Mouse (Mus musculus): ENCODE results near the gene Olfr1471.
"Not testable (repeated sequence)": the region's sequence is repeated elsewhere in the genome, so short reads cannot be mapped to it uniquely, and the experiment has no call there.

The Olfr1471 gene

GRCm38 (mm10) chr19:13443109-13443508 is at the start of gene Olfr1471:
Olfr1471 (plus strand) TSS chr19:13443409.
- in situ Hi-C loops (cut with MboI; ENCODE audit: low sequenced_read_pairs), result not testable (repeated sequence)

GRCm38 (mm10) chr19:13407549-13407948 is 35.7 kb upstream of the Olfr1471 start, which contains the start of gene Olfr1469:
Olfr1469 (plus strand) TSS chr19:13407849.
- in situ Hi-C loops (cut with MboI; ENCODE audit: low sequenced_read_pairs), result no loop called here

GRCm38 (mm10) chr19:13455986-13456385 is 12.8 kb downstream of the Olfr1471 start, which contains the start of gene Olfr1472:
Olfr1472 (minus strand) TSS chr19:13456086.
- in situ Hi-C loops (cut with MboI; ENCODE audit: low sequenced_read_pairs), result no loop called here

- in situ Hi-C loops (cut with MboI; ENCODE audit: low sequenced_read_pairs), result not testable (repeated sequence)
These were observed 26.1 kb downstream of the Olfr1471 start, which contains the start of gene Olfr1474 for GRCm38 (mm10) chr19:13469265-13469664. Olfr1474 (plus strand) TSS chr19:13469565.

GRCm38 (mm10) chr19:13480096-13480495 is 36.9 kb downstream of the Olfr1471 start, which contains the start of gene Olfr1475:
Olfr1475 (minus strand) TSS chr19:13480196.
- in situ Hi-C loops (cut with MboI; ENCODE audit: low sequenced_read_pairs), result no loop called here

GRCm38 (mm10) chr19:13500246-13500645 is 57.0 kb downstream of the Olfr1471 start, which contains the start of gene Olfr1477:
Olfr1477 (plus strand) TSS chr19:13500546.
- in situ Hi-C loops (cut with MboI; ENCODE audit: low sequenced_read_pairs), result no loop called here

All from CH12F3 (cell line).